Mouse (Mus musculus): ENCODE measurements around the gene Eif4ebp2. TPM values are rescaled to one million over a fixed set of nuclear protein-coding genes. Genes with fewer than 3 reads are reported as not detected.

Gene Eif4ebp2
- total RNA-seq, 2 experiments from 2014 or later, result 46.2 to 51.2 TPM

DNA sequence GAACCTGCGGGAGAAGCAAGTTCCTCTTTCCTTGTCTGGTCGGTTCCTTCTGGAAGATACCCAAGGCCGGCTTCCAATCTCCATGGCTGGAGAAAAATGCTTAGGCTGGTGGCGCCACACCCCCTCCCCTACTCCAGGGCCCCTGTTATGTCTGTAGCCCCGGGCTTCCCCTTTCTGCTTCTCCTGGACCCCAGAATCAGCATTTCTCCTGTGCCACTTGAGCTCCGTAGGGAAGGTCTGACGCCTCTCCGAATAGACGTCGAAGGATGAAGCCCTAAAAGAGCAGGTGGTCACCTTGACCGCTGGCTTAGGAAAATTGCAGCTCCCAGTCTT, 68.8 kb downstream of the Eif4ebp2 start:
- DNase-seq (ENCODE audit: low spot score in 2 of 2), result peak in 1 of 2 experiments; percentile 39

DNA sequence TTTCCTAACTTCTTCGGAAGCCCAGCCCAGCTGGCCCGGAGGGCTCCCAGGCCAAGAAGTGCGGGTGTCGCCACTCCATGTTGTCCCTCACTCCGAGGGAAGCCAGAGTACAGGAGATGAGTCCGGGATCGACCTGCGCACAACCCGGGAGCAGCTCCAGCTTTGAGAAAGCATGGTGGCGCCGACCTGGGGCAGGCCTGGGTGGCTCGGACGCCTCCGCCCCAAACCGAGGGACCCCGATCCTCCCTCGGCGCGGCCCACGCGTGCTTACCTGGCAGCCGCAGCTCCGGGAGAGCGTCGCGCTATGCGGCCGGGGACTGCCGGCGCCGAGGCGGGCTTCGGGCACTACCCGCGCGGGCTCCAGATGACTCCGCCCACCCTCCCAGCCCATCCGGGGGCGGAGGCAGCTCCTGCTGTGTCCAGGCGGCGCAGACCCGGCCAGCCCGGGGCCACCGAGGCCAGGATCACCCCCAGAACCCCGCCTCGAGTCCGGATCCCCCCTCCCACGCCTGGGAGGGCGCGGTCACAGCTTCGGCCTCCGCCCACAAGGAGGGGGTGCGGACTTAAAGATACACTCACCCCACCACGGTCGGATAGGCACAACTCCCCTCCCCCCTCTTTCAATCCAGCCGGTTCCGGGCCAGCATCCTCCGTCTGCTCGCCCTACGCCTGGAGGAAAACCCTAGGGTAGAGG, 69.3 kb downstream of the Eif4ebp2 start, which contains the start of gene Pald1:
Gene Pald1 (minus strand): TSS at position 510 of the 694 bp plus-strand sequence.
- DNase-seq (ENCODE audit: low spot score in 2 of 2), result peak; percentile 48 to 56

DNA sequence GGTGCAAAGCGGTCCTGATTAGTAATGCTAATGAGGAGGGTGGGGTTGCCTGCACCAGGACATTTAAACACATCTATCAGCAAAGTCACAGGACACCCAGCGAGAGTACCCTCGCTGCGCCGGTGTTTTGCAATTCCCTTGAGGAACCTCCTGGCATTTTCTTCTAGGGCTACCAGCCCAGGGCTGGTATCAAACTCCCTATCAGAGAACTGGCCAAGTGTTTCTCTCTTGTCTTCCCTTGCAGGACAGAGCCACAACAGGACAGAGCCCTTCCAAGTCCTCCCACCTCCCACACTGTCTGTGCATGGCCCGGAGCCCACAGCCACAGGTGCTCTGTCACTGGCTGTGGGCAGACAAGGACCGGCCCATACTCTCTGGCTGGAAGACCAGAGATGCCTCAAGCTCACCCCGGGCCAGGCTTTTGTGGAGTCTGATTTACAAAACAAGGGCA, 70.2 kb downstream of the Eif4ebp2 start:
- DNase-seq (ENCODE audit: low spot score in 2 of 2), result no peak

DNA sequence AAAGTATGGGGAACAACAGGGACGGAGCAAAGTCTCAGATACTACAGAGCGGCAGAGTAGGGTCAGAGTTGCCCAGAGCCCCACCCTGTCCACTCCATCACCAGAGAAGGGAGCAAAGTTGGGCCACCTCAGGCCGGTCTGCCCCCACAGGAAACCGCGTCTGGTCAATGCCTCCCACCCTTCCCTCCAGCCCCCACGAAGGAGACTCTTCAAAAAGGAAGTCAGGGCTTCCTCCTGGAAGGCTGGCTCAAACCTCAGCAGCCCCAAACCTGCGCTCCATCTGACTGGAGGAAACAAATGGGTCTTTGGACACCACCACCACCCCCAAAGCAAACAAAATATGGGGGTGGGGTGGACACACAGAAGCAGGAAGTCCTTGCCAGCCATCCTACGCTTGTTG, 70.6 kb downstream of the Eif4ebp2 start:
- DNase-seq (ENCODE audit: low spot score in 2 of 2), result no peak

- no peak for DNase-seq (ENCODE audit: low spot score in 2 of 2)
Observed at GRCm38 (mm10) chr10:61380186-61380585, 72.3 kb downstream of the Eif4ebp2 start.

DNA sequence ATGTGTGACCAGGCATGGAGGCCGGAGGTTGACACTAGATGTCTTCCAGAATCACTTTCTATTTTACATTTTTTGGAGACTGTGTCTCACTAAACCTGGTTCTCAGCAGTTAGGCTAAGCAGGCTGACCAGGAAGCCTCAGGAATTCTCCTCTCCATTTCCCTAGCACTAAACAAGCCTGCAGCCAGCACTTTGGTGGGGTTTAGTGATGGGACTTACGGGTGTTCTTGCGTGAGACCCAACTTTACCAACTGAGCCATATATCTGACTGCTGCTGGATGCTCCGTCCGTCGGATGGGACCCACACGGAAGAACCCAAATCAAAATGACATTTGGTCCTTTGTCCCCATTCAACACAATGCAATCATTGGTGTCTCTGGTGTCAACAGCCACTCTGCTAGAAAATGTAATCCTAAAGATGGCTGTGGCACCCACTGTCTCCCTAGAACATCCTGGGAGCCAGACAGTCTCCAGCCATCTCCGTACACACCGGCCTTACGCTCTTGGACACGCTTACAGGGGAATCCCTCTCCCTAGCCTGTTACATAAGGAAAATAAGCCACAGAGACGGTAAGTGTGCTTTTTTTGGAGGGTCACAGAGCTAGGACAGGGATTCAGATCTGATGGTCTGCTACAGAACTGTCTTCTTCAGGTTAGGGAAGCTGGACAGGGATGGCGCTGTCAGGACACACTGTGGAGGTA, 73.0 kb downstream of the Eif4ebp2 start:
- no peak for DNase-seq (ENCODE audit: low spot score in 2 of 2)

GRCm38 (mm10) chr10:61378698-61379097, 73.8 kb downstream of the Eif4ebp2 start:
- DNase-seq (ENCODE audit: low spot score in 2 of 2), result no peak

Other genes with a start within 250 kb of the Eif4ebp2 start
- gene Adamts14, start 179.2 kb downstream of the Eif4ebp2 start, total RNA-seq (2021), result 1 to 10 TPM; 1.6 to 1.7 TPM
- gene Prf1, start 154.8 kb downstream of the Eif4ebp2 start, total RNA-seq (2021), result not detected
- gene Pald1, start 69.1 kb downstream of the Eif4ebp2 start, total RNA-seq (2021), result 10 to 100 TPM; 16.5 to 22.1 TPM
- not detected for gene Nodal, start 34.7 kb downstream of the Eif4ebp2 start, total RNA-seq (2021)
- 10 to 100 TPM; 18.7 to 21.6 TPM for gene Lrrc20, start 23.1 kb upstream of the Eif4ebp2 start, total RNA-seq (2021)
- gene Npffr1, start 142.8 kb upstream of the Eif4ebp2 start, total RNA-seq (2021), result 1 to 10 TPM; 3.6 to 5.2 TPM
- 100 to 1,000 TPM; 102 to 108 TPM for gene Ppa1, start 195.9 kb upstream of the Eif4ebp2 start, total RNA-seq (2021)
- gene Sar1a, start 227.6 kb upstream of the Eif4ebp2 start, total RNA-seq (2021), result 100 to 1,000 TPM; 118 to 121 TPM
- gene Tysnd1, start 242.9 kb upstream of the Eif4ebp2 start, total RNA-seq (2021), result 10 to 100 TPM; 26.3 to 29.6 TPM